30 mouse cellular contexts compared by ENCODE assay signal in genomic region chr14:33424124-33424523, GRCm38 (mm10). TPM values are rescaled to one million over a fixed set of nuclear protein-coding genes. Genes with fewer than 3 reads are reported as not detected.
A peak's percentile ranks its signal among the peaks of the same experiment; 100 is the strongest.
DNase-seq lines count a peak whose midpoint lies in the region; ATAC-seq and TF ChIP-seq lines count a peak whose summit lies in the region.
"Had no signal": no experiment of that assay in that cellular context is flagged by ENCODE, and none has a peak within 500 bp of the region (broad histone marks: within the 10 kb centered on the region; RNA-seq: fewer than 3 reads in every experiment).

No protein-coding gene starts in this region.

- no peak overlapping the region for H3K9ac ChIP-seq in MEL (ENCODE audit: control insufficient read depth, low read depth, low read length, poor library complexity, severe bottlenecking)
- no peak overlapping the region for H3K9ac ChIP-seq in forebrain, embryonic 12.5 days
- H3K9ac ChIP-seq: embryonic facial prominence, embryonic 12.5 days; embryonic facial prominence, embryonic 15.5 days; forebrain, embryonic 13.5 days; heart, embryonic 12.5 days; heart, embryonic 15.5 days; hindbrain, embryonic 14.5 days had no signal

- no peak for TF ChIP-seq RAD21 in MEL (IDR thresholded peaks at IDR 0.05; ENCODE audit: low read depth, low read length)

- no peak overlapping the region for H3K4me2 ChIP-seq in forebrain, embryonic 12.5 days
- H3K4me2 ChIP-seq: embryonic facial prominence, embryonic 12.5 days; embryonic facial prominence, embryonic 15.5 days; forebrain, embryonic 13.5 days; heart, embryonic 12.5 days; heart, embryonic 15.5 days; hindbrain, embryonic 14.5 days had no signal

- no peak for TF ChIP-seq CTCF in MEL (IDR thresholded peaks at IDR 0.05 in 2 of 3, conservative IDR thresholded peaks at IDR 0.05 in 1 of 3; ENCODE audit: control insufficient read depth in 1 of 3, insufficient read depth in 1 of 3, low read depth in 2 of 3, low read length in 3 of 3, poor library complexity in 1 of 3, severe bottlenecking in 1 of 3)

- H3K4me3 ChIP-seq in MEL (ENCODE audit: control insufficient read depth in 1 of 2, insufficient read depth in 1 of 2, low read depth in 2 of 2, low read length in 2 of 2): 0 out of 4 replicates have a peak overlapping the region, but pooled peaks of 1 of the 2 experiments have one; percentile 10
- no peak overlapping the region for H3K4me3 ChIP-seq in forebrain, embryonic 12.5 days (replicated peaks)
- H3K4me3 ChIP-seq: embryonic facial prominence, embryonic 12.5 days; embryonic facial prominence, embryonic 15.5 days; erythroblast, embryonic 14.5 days; forebrain, embryonic 13.5 days; gastrocnemius, adult 2 months; heart, embryonic 12.5 days; heart, embryonic 15.5 days had no signal

- H3K27me3 ChIP-seq in MEL (ENCODE audit: control insufficient read depth in 1 of 2, insufficient read depth in 2 of 2, low read length in 2 of 2): no peaks in the 10 kb centered on the region
- no peaks in the 10 kb centered on the region for H3K27me3 ChIP-seq in forebrain, embryonic 12.5 days
- H3K27me3 ChIP-seq: embryonic facial prominence, embryonic 12.5 days; embryonic facial prominence, embryonic 15.5 days; forebrain, embryonic 13.5 days; heart, embryonic 12.5 days; heart, embryonic 15.5 days had no signal

- 0 out of 2 replicates have a peak, but pooled peaks have one; percentile 52 for ATAC-seq in granulocyte monocyte progenitor cell, adult 5-6 weeks (replicated peaks; ENCODE audit: poor library complexity, severe bottlenecking)
- no peak for ATAC-seq in erythroblast, adult 5-6 weeks (replicated peaks; ENCODE audit: low FRiP score, poor library complexity, severe bottlenecking)
- ATAC-seq in CD4-positive, CD25-positive, alpha-beta regulatory T cell, adult 4 months: no peak
- no peak for ATAC-seq in forebrain, embryonic 12.5 days (ENCODE audit: low FRiP score)
- ATAC-seq: forebrain, embryonic 13.5 days; forebrain, embryonic 16.5 days; hindbrain, postnatal 0 days; inflammation-experienced regulatory T-cells, adult 6 months; intestine, embryonic 16.5 days had no signal

- H3K79me2 ChIP-seq in MEL (ENCODE audit: control insufficient read depth, insufficient read depth, low read length, poor library complexity): peaks cover 26% of the 10 kb centered on the region

- DNase-seq in A20 (ENCODE audit: low read depth, low spot score): peak; percentile 29
- DNase-seq in MEL (ENCODE audit: low read depth, low spot score): peak; percentile 74
- DNase-seq in liver: no peak
- DNase-seq: adrenal gland, adult 2 months; adrenal gland, postnatal 14 days; cerebellum, adult 18-20 months; cerebellum, adult 9-10 months; cerebellum, postnatal 14 days; gastrocnemius, adult 2 months; gastrocnemius, postnatal 14 days; heart, adult 18-20 months; heart, postnatal 10 days; heart, postnatal 36 days; kidney, adult 18-20 months had no signal

- H3K36me3 ChIP-seq in MEL (ENCODE audit: control insufficient read depth in 1 of 2, insufficient read depth in 2 of 2, low read length in 2 of 2): peaks cover 0 to 15% of the 10 kb centered on the region in 2 experiments; a peak in 2 of 4 replicates
- 0 out of 2 replicates have a peak, but pooled peaks cover 4% of the 10 kb centered on the region for H3K36me3 ChIP-seq in forebrain, embryonic 12.5 days (replicated peaks)
- H3K36me3 ChIP-seq: embryonic facial prominence, embryonic 12.5 days; embryonic facial prominence, embryonic 15.5 days; heart, embryonic 12.5 days; heart, embryonic 15.5 days had no signal

- no peak for TF ChIP-seq POLR2A in MEL (IDR thresholded peaks at IDR 0.05; ENCODE audit: control insufficient read depth in 1 of 2, insufficient read depth in 1 of 2, low read depth in 1 of 2, low read length in 2 of 2, poor library complexity in 1 of 2)

- no peaks in the 10 kb centered on the region for H3K9me3 ChIP-seq in MEL (replicated peaks; ENCODE audit: insufficient read depth, low read length)
- H3K9me3 ChIP-seq in forebrain, embryonic 12.5 days: no peaks in the 10 kb centered on the region
- H3K9me3 ChIP-seq: embryonic facial prominence, embryonic 12.5 days; embryonic facial prominence, embryonic 15.5 days; forebrain, embryonic 13.5 days; heart, embryonic 12.5 days; heart, embryonic 15.5 days had no signal

- peak overlapping the region; percentile 46; the same call in 1 of the 2 replicates for H3K27ac ChIP-seq in MEL (ENCODE audit: control insufficient read depth, low read depth, low read length)
- H3K27ac ChIP-seq in forebrain, embryonic 12.5 days: no peak overlapping the region
- H3K27ac ChIP-seq: embryonic facial prominence, embryonic 12.5 days; embryonic facial prominence, embryonic 15.5 days; forebrain, embryonic 13.5 days; gastrocnemius, adult 2 months; heart, embryonic 15.5 days; hindbrain, embryonic 14.5 days; hindbrain, postnatal 0 days had no signal

- TF ChIP-seq EP300 in MEL (IDR thresholded peaks at IDR 0.05; ENCODE audit: low read depth in 1 of 2, low read length in 2 of 2): peak; percentile 35 to 62; a peak in 1 of 4 replicates

- H3K4me1 ChIP-seq in MEL (ENCODE audit: control insufficient read depth in 1 of 2, insufficient read depth in 2 of 2, low read length in 2 of 2): peaks cover 6 to 22% of the 10 kb centered on the region in 2 experiments
- H3K4me1 ChIP-seq in forebrain, embryonic 12.5 days: no peaks in the 10 kb centered on the region
- H3K4me1 ChIP-seq: embryonic facial prominence, embryonic 12.5 days; embryonic facial prominence, embryonic 15.5 days; forebrain, embryonic 13.5 days had no signal

TF ChIP-seq in MEL, 35 proteins besides CTCF, POLR2A, EP300 and RAD21 (continues in another document):
- TF ChIP-seq MYB (IDR thresholded peaks at IDR 0.05; ENCODE audit: low read depth, low read length) (no peak), HCFC1 (IDR thresholded peaks at IDR 0.05; ENCODE audit: low read depth, low read length) (no peak), GATA1 (IDR thresholded peaks at IDR 0.05; ENCODE audit: low read depth, low read length) (no peak), MAX (IDR thresholded peaks at IDR 0.05; ENCODE audit: low read length) (no peak), ZKSCAN1 (IDR thresholded peaks at IDR 0.05; ENCODE audit: low read depth, low read length) (no peak), MAFK (IDR thresholded peaks at IDR 0.05; ENCODE audit: borderline replicate concordance, low read depth, low read length) (peak; percentile 93), ZMIZ1 (IDR thresholded peaks at IDR 0.05; ENCODE audit: low read depth, low read length) (no peak), USF1 (IDR thresholded peaks at IDR 0.05; ENCODE audit: low read depth, low read length) (no peak), CHD1 (IDR thresholded peaks at IDR 0.05; ENCODE audit: low read depth, low read length) (no peak), MAZ (IDR thresholded peaks at IDR 0.05; ENCODE audit: low read depth, low read length) (no peak), SMC3 (IDR thresholded peaks at IDR 0.05; ENCODE audit: low read depth, low read length) (no peak), MEF2A (IDR thresholded peaks at IDR 0.05; ENCODE audit: extremely low read depth, insufficient replicate concordance, low read depth, low read length, poor library complexity, severe bottlenecking) (no peak), MYC (IDR thresholded peaks at IDR 0.05; ENCODE audit: low read depth, low read length) (no peak), GABPA (IDR thresholded peaks at IDR 0.05; ENCODE audit: low read depth, low read length) (peak; percentile 70; the same call in 1 of the 2 replicates), ZNF384 (IDR thresholded peaks at IDR 0.05; ENCODE audit: low read depth, low read length) (no peak), NRF1 (IDR thresholded peaks at IDR 0.05; ENCODE audit: insufficient read depth, low read depth, low read length, poor library complexity, severe bottlenecking) (no peak), KAT2A (conservative IDR thresholded peaks at IDR 0.05; ENCODE audit: low read depth, low read length) (no peak), ETS1 (IDR thresholded peaks at IDR 0.05; ENCODE audit: low read depth, low read length) (peak; percentile 29; the same call in 1 of the 2 replicates), POLR2AphosphoS2 (IDR thresholded peaks at IDR 0.05; ENCODE audit: low read length) (no peak), CHD2 (IDR thresholded peaks at IDR 0.05; ENCODE audit: low read length) (no peak), RCOR1 (IDR thresholded peaks at IDR 0.05; ENCODE audit: low read depth, low read length) (no peak), UBTF (IDR thresholded peaks at IDR 0.05; ENCODE audit: borderline replicate concordance, insufficient read depth, low read depth, low read length) (no peak), NELFE (IDR thresholded peaks at IDR 0.05; ENCODE audit: low read depth, low read length) (no peak), POLR2AphosphoS5 (IDR thresholded peaks at IDR 0.05; ENCODE audit: borderline replicate concordance, low read depth, low read length) (no peak)

RNA-seq across cellular contexts. Expression of gene Mapk8, which starts 22.8 kb away (rescaled TPM):
- 27.5 and 29.2 TPM in 2 replicates for total RNA-seq in MEL (2012; rRNA removed)
- polyA plus RNA-seq in MEL (2012; ENCODE audit: insufficient read depth in 1 of 2, insufficient read length in 2 of 2, low read depth in 1 of 2, low replicate concordance in 2 of 2, missing spikeins in 1 of 2): 10 to 100 TPM in 1 of 2 experiments, not detected in 1; 47.5 TPM
- total RNA-seq in granulocyte monocyte progenitor cell, adult 5-6 weeks (2014; fragmentation: Nextera tagmentation): 32.2 and 38.8 TPM in 2 replicates
- 50.2 and 53.8 TPM in 2 replicates for total RNA-seq in granulocyte monocyte progenitor cell, adult 5-6 weeks (2017)
- total RNA-seq in erythroblast, adult 5-6 weeks (2015; ENCODE audit: low replicate concordance): 4.8 and 9.2 TPM in 2 replicates
- 9.2 and 23.0 TPM in 2 replicates for total RNA-seq in erythroblast, adult 5-6 weeks (2017; ENCODE audit: low replicate concordance)
- polyA plus RNA-seq in CD4-positive, CD25-positive, alpha-beta regulatory T cell, adult 4 months (2017; shearing (Covaris generic)): 10 to 100 TPM; 13.0 to 20.6 TPM
- 28.3 and 29.0 TPM in 2 replicates for polyA plus RNA-seq in forebrain, embryonic 12.5 days (2016; fragmentation: Nextera tagmentation; extraction: Ambion mirVana)

RNA-seq across cellular contexts. Expression of gene Frmpd2, which starts 47.4 kb away (rescaled TPM):
- not detected in 2 replicates for total RNA-seq in MEL (2012; rRNA removed)
- not detected for polyA plus RNA-seq in MEL (2012; ENCODE audit: insufficient read depth in 1 of 2, insufficient read length in 2 of 2, low read depth in 1 of 2, low replicate concordance in 2 of 2, missing spikeins in 1 of 2)
- not detected in 2 replicates for total RNA-seq in granulocyte monocyte progenitor cell, adult 5-6 weeks (2014; fragmentation: Nextera tagmentation)
- total RNA-seq in granulocyte monocyte progenitor cell, adult 5-6 weeks (2017): not detected in 2 replicates
- total RNA-seq in erythroblast, adult 5-6 weeks (2015; ENCODE audit: low replicate concordance): not detected in 2 replicates
- total RNA-seq in erythroblast, adult 5-6 weeks (2017; ENCODE audit: low replicate concordance): not detected in 2 replicates
- not detected for polyA plus RNA-seq in CD4-positive, CD25-positive, alpha-beta regulatory T cell, adult 4 months (2017; shearing (Covaris generic))
- 0.18 TPM in 1 of 2 replicates, not detected in the other for polyA plus RNA-seq in forebrain, embryonic 12.5 days (2016; fragmentation: Nextera tagmentation; extraction: Ambion mirVana)
- total RNA-seq: adrenal gland, postnatal 14 days; gastrocnemius, adult 2 months; gastrocnemius, postnatal 4 days; heart, postnatal 10 days; heart, postnatal 36 days had no signal
- polyA plus RNA-seq: adrenal gland, adult 2 months; embryonic facial prominence, embryonic 12.5 days; erythroblast, embryonic 14.5 days; forebrain, embryonic 13.5 days; forebrain, embryonic 16.5 days; inflammation-experienced regulatory T-cells, adult 6 months; intestine, embryonic 16.5 days had no signal
